Mouse (Mus musculus): ENCODE results near the gene Gm28230.
A peak's percentile ranks its signal among the peaks of the same experiment; 100 is the strongest.

Gm28230 gene

GRCm38 (mm10) chr2:74745540-74746297 is 19.2 kb downstream of the Gm28230 start:
- no peak for DNase-seq

DNA sequence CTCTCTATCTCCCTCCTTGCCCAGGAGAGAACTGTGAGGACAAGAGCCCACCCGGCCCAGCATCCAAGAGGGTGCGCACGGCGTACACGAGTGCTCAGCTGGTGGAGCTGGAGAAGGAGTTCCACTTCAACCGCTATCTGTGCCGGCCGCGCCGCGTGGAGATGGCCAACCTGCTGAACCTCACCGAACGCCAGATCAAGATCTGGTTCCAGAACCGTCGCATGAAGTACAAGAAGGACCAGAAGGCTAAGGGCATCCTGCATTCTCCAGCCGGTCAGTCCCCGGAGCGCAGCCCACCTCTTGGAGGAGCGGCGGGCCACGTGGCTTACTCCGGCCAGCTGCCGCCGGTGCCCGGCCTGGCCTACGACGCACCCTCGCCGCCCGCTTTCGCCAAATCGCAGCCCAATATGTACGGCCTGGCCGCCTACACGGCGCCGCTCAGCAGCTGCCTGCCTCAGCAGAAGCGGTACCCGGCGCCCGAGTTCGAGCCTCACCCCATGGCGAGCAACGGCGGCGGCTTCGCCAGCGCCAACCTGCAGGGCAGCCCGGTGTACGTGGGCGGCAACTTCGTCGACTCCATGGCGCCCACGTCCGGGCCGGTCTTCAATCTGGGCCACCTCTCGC is 19.9 kb downstream of the Gm28230 start:
- DNase-seq = no peak

DNA sequence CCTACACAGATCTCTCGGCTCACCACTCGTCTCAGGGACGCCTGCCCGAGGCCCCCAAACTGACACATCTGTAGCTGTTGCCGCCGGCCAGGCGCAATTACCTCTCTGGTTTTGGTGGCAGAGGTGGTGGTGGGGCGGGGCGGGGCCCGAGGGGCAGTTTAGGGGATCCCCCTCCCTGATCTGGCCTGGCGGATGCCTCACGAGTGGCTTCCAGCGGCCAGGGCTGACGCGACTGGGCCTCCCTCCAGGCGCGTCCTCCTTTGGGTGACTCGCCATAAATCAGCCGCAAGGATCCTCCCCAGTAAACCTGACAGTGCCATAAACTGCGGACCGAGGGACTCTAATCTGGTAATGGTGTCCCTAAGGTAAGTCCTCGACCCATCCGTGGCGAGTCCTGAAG is 20.5 kb downstream of the Gm28230 start:
- DNase-seq = no peak

- DNase-seq = no peak
Observed at GRCm38 (mm10) chr2:74747661-74748141, 21.2 kb downstream of the Gm28230 start.

DNA sequence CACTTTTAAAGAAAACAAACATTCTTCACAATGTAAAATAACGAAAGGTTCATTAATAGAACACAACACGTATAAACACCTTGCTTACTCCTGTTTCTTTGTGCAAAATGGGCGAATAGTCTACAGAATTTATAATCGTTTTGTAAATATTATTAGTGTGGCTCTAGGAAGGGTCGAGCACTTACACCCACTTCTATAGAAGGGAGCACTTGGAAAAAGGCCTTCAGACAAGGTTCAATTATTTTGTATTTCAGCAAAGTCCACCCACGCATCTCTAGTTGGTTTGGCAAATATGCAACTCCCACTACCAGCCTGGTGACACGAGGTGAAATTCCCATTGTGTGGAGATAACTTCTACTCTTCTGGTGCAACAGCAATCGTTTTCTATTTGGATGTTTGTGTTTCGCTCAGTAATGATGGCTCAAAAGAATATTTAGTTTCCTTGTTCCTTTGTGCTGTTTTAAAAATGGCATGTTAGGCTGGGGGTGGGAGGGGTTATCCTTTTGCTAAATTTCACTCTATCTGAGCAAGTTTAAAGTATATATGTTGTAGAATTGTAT is 22.0 kb downstream of the Gm28230 start:
- no peak for DNase-seq

- DNase-seq = peak; percentile 13
Observed at GRCm38 (mm10) chr2:74749337-74750121, 23.0 kb downstream of the Gm28230 start.

GRCm38 (mm10) chr2:74750731-74751250 is 24.3 kb downstream of the Gm28230 start:
- DNase-seq = no peak

DNA sequence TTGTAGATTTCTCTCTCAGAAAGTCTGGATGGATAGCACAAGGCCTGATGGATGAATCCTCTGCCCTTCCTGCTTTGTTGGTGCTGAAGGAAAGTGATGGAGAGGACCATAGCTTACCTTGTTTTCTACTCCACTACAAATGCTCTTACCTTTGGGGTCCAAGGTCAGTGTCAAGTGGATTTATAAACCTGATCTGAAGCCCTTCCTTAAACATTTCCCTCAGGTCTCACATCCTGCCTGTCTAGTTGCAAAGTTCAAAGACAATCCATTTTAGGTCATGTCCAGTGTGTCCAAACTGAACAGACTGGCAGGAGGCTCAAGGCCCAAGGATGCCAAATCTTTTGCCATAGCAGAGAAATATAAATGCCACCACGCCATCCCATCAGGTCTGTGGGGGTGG is 25.3 kb downstream of the Gm28230 start:
- no peak for DNase-seq

GRCm38 (mm10) chr2:74752431-74753174 is 26.1 kb downstream of the Gm28230 start:
- DNase-seq = no peak

DNA sequence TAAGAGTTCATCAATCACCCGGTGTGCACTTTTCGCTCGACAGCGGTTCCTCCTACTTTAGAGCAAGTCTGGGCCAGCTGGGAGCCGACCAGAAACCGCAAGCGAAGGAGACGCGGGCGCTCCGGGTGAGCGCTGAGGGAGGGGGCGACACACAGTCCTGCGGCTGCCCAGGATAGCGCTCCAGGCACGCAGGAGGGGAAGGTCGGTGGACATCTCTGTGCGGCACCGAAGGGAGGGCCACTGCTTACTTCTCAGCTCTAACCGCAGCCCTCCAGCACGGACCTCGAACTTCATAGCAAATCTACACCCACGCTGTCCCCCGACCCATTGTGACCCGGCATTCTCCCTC is 26.6 kb downstream of the Gm28230 start:
- DNase-seq = no peak

GRCm38 (mm10) chr2:74753711-74754110 is 27.2 kb downstream of the Gm28230 start:
- DNase-seq = no peak

DNA sequence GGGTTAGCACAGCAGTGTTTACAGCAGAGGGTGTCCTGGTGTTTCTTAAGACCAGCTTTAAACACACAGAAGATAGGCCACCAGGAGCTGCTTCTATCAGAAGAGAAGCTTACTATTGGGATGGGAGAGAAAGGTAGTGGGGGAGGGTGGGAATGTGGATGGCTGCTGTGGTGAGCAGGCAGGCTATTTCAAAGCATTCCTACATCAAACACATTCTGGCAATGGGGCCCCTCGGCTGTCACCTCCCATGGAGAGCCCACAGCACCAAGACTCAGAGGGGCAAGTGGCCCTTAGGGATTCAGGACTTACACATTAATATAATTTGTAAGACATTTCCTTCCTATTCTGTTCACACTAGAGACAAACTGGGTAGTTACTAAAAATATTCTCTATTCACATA is 33.6 kb downstream of the Gm28230 start:
- no peak for DNase-seq

DNA sequence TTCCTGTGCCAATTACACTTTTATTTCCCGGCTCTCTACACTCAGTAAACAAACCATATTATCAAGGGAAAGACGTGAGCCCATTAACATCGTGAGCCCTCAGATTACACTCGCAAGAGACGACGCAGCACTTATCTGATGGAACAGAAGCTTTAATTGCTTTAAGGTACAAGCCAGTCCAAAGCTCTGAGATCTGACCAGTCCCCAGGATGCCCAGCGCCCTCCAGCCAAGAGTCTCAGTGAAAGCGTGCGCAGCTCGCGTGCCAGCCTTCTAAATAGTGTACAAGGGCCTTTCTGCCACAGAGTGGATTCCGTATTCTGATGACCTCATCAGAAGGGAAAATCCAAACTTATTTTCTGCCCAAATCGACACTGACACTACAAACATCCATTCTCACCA is 35.4 kb downstream of the Gm28230 start:
- DNase-seq = no peak

GRCm38 (mm10) chr2:74762522-74763244 is 36.2 kb downstream of the Gm28230 start, which contains the start of gene Hoxd1:
TSS of gene Hoxd1 (plus strand) at chr2:74762980.
- no peak for DNase-seq

GRCm38 (mm10) chr2:74763245-74763735 is 36.8 kb downstream of the Gm28230 start:
- no peak for DNase-seq

DNA sequence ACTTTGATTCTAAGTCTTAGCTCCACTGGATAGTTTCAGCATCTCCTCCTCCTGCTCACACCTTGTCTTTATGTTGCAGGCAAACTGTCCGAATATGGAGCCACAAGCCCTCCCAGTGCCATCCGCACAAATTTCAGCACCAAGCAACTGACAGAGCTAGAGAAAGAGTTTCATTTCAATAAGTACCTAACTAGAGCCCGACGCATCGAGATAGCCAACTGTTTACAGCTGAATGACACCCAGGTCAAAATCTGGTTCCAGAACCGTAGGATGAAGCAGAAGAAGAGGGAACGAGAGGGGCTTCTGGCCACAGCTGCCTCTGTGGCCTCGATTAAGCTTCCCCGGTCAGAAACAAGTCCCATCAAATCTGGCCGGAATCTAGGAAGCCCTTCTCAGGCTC is 37.4 kb downstream of the Gm28230 start:
- no peak for DNase-seq

DNA sequence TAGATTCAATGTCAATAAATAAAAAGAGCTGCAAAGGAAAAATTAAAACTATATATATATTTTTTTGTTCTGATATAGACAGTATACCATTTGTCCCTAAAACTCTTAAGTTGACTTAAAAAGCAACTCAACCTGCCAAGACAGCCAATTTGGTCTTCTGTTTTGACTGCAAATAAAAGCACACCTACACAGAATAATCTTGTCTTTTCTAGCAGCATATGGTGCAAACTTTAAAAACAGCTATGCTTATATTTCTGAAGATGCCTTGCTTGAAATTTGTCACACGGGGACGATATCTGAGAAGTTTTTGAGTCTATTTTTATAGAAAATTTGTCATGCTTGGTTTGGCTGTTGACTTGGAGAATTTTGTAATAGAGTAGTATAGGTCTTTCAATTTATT is 47.8 kb downstream of the Gm28230 start:
- no peak for DNase-seq

DNA sequence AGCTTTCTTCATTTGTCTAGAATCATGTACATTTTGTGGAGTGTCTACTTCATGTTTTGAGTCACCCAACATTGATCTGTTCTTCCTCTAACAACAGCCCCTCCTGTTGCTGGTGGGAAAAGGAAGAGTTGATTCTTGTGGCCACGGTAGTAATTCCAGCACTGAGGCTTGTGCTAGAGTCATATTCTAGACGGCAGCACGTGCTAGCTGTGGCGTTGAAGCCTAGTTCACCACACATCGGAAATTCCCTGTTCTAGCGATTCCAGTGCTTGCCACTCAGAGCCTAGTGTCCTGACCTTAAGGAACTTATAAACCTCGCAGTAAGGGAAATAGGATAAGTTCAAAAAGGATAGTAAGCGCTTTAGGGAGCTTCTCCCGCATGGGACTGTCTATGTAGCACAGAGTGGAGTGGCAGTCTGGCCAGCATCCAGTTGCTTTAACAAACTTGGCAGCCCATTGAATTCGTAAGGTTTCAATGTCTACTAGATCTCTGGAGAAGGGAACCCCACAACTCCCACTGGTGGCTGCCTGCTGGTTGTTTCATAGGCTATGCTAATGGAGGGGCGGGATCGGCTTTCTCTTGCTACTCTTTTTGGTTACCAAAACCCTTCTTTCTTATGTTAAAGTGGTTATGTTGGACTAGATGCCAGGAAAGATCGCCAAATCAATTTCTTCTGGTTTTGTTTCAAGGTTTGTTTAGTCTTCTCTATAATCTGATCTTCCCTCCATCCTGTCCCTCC is 51.2 kb downstream of the Gm28230 start:
- no peak for DNase-seq

DNA sequence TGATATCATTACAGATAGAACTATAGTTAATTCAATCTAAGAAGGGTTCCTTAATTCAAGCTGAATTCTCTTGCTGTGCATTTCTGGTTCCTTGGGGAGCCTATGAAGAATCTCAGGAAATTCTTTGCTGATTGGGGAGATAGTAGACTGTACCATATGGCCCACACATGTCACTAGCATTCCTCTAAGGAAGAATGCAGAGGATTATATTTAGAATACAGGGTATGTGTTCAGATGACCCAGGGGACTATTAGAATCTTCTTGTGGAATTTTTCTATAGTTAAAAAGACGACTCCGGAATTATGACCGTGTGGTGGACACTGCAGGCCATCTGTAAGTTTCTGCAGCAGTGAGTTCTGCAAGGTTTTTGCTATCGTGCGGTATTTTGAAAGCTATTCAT is 54.9 kb downstream of the Gm28230 start:
- DNase-seq = no peak

DNA sequence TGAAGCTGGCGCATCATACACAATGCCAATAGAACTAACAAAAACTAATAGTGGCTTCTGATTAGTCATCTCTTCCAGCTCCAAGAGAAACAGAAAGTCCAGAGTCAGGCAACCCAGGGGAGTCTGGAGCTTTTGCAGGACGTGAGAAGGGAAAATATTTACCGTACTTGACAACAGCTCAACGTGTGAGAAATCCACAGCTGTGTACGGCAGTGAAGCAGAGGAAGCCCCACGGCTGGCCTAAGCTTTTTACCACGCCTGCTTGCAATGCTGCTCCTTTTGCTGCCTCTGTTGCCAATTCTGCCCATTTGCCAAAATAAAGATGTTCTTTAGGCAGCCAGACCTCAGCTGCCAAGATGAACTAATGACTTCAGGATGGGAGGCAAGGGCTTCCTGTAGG is 69.0 kb downstream of the Gm28230 start:
- no peak for DNase-seq

Measured in lung, postnatal 10 days (tissue).